Mouse (Mus musculus) heart, postnatal 14 days (tissue): ENCODE results near the gene Fbxo31. TPM values are rescaled to one million over a fixed set of nuclear protein-coding genes. Genes with fewer than 3 reads are reported as not detected.

Source experiments
- DNase-seq, 2 experiments: peaks; one replicate each; pipeline ENCODE4 v3.0.0; 2021 to 2022
- intact Hi-C: fragments of 180-260 bp; cut with DNase I; formaldehyde crosslinking; loops from one replicate; pipeline ENCODE4 v1.15.1; 2025
- total RNA-seq, 2 experiments: library from RNA; stranded (reverse); gene quantifications; 2 replicates each; pipeline ENCODE4 v1.2.3; 2021

Gene Fbxo31
- total RNA-seq, 2 experiments from 2014 or later, result 74.4 to 93.8 TPM

DNA sequence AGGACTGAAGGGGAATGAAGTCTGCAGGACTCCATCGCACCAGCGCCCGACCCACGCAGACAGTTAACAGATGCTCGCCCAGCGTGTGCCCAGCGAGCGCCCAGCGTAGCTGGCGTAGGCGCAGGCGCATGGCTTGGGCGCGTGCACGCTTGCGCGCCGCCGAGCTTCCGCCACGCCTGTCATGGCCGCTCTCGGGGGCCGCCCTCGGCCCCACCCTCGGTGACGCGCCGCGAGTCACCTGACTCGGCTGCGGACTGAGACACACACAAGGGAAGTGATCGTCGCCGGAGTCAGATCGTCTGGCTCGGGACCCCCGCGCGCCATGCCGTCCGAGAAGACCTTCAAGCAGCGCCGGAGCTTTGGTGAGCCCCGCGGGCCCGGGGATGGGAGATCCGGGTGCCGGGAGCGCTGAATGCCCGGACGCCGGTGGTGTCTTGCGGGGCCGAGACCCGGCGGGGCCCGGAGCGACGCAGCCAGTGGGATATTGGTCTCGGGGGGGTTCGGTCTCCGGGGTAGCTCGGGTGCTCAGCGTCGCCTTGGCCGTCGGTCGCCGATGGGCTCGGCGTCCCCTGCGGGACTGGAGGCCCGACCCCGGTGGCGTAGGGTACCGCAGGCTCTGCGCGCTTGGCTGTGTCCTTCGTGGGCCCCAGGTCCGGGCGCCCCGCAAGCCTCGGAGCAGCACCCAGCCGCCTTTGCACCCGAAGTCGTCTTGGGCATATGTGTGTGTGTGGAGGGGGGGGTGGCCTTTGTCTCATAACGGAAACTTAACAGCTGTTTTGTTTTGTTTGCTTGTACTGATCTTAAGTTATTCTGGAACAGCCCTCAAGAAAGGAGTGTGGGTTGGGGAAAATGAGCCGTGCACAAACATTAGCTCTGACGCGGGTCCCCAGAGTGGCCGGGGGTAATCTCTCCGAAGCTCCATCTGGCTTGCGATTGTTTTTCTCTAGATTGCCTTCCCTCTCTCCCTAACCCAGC lies 11.9 kb upstream of the Fbxo31 start, which contains the start of gene Map1lc3b:
Gene Map1lc3b (plus strand): TSS at position 159 of the 975 bp plus-strand sequence.
- intact Hi-C loops, result no loop called here
- peak; percentile 98 to 99 for DNase-seq

GRCm38 (mm10) chr8:121589205-121589726 lies 10.7 kb upstream of the Fbxo31 start:
- intact Hi-C loops, result loop anchor here (2.0 kb wide), 1 partner anchor 40 kb away; no protein-coding TSS in a partner anchor
- DNase-seq, result no peak

GRCm38 (mm10) chr8:121588750-121589149 lies 10.1 kb upstream of the Fbxo31 start:
- intact Hi-C loops, result loop anchor here (2.0 kb wide), 1 partner anchor 40 kb away; no protein-coding TSS in a partner anchor
- DNase-seq, result no peak

DNA sequence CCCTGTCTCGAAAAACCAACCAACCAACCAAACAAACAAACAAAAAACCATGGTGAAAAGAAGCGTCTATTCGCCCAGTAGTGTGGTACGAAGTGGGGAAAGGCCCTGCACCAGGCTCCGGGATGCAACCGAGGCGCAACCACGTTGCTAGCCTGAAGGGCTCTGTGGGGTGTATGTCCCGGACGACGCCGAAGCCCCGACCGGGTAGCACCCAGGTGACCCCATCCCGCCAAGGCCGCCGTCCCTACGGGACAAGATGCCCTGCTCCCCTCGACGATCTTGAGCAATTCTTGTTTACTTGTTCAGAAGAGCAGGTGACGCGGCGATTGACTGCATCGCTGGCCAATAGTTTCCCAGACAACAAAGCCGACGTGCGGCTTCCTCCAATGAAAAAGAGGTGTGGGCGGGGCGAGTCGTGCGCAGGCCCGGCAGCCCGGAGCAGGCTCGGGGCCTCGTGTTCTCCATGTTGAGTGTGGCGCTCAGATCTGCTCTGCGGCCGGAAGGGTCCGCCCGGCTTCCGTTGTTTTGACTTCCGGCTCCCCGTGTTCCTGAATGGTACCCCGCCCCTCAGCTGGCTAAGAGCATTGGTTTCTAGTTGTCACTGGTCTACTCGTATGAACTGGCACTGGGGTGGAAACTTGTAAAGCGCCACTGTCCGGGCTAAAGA lies 6.7 kb upstream of the Fbxo31 start:
- intact Hi-C loops, result no loop called here
- peak; percentile 100 for DNase-seq

DNA sequence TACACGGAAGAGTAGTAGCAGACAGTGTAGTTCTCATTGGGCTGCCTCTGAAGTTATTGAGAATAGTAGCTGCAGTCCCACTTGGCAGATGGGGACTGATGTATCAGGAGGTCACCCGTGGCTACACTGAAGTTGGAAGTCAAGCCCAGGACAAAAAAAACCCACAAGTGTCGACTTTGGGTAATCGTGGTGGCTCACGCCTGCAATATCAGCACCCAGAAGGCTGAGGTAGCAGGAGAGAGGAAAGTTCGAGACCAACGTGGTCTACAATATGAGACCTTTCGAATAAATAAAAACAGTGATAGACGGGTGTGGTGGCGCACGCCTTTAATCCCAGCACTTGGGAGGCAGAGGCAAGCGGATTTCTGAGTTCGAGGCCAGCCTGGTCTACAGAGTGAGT lies 6.1 kb upstream of the Fbxo31 start:
- intact Hi-C loops, result no loop called here
- no peak for DNase-seq

DNA sequence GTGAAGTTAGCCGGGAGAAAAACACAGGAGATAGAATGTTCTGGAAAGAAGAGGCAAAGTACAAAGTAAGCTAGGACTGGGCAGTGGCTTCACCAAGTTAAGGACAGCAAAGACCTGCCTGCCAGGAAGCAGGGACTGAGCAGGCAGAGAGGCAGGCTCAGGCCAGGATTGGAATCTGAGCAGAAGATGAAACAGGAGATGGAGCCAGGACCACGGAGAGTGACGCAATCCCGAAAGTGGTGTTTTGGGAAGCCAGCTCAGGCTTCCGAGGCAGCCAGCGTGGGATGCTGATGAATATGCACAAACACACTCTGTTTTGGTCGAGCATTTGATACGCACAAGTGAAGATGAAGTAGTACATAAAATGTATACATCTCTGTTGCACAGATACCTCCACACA lies 5.0 kb upstream of the Fbxo31 start:
- no peak for DNase-seq
- intact Hi-C loops, result no loop called here

DNA sequence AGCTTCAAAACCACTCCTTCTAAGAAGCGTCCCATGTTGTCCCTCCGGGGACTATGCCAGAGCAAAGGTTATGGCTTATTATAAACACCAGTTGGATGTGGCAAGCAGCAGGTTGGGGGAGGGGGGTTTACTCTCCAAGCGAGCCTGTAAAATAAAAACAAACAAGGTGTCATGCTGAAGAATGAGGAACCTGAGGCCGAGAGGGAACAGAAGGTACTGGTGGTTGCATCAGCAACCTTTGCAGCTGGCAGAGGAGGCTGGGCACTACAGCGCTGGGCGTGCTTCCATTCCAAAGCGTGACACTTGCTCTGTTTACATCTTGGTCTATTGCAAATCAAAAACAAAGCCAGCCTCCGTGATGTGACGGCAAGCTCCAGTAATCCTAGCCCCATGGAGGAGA lies 1.9 kb upstream of the Fbxo31 start:
- intact Hi-C loops, result no loop called here
- DNase-seq, result no peak

DNA sequence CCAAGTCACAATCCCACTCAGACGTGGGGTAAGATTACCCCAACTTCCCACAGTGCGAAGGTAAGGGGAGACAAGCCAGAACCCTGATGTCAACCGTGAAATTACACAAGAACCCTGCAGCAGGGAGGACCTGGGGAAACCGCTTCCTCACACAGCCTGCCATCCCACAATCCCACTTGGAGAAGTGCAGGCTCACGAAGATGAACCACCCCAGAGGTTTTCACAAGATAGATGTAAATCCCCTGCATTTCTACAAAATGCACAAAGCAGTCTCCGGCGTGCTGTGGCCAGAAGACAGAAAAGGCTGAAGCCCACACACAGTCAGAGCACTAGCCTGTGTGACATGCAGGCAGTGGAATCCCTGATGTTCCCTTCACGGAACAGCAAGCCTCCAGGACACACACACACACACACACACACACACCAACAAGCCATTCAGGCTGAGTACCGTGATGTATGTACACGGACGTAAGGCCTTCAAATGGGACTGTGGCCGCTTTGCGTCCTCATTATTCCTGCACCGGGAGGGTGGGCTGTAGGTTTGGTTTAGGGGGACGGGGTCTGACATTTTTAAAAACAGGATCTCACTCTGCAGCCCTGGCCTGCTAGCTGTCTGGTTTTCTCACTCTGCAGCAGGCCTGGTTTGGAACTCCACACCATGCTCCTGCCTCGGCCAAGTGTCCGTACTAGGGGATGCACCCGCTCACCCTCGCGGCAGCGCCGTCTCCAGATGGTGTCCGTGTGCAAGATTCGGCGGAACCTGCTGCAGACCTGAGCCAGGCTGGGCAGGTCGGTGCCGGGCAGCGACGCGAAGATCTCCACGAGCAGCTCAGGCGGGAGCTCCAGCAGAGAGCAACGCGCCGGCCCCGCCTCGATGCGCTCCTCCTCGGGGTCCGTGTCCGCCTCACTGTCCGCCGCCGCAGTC lies 593 bp downstream of the Fbxo31 start:
- intact Hi-C loops, result loop anchor here (5.0 kb wide), 1 partner anchor 911 kb away; the partner anchor contains the start of genes Cox4i1, Emc8 and Gm27021
- DNase-seq, result no peak

DNA sequence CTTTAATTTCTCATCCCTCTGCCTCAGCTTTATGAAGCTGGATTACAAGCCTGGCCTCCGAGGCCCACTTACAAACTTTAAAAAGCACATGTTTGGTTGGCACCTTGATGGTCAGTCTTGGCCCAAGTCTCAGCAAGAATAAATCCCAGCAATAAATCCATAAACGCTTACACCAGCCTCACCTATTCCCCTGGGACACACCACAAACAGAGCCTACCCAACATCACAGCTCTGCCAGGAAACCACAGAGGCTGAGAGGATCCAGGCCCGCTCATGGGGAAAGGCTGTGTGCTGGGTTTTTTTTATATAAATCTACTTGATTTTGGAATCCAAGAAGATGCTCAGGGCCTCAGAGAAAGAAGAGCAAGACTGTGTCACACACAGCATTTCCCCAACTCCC lies 2.9 kb downstream of the Fbxo31 start:
- DNase-seq, result no peak
- intact Hi-C loops, result loop anchor here (5.0 kb wide), 1 partner anchor 908 kb away; the partner anchor contains the start of genes Cox4i1, Emc8 and Gm27021

DNA sequence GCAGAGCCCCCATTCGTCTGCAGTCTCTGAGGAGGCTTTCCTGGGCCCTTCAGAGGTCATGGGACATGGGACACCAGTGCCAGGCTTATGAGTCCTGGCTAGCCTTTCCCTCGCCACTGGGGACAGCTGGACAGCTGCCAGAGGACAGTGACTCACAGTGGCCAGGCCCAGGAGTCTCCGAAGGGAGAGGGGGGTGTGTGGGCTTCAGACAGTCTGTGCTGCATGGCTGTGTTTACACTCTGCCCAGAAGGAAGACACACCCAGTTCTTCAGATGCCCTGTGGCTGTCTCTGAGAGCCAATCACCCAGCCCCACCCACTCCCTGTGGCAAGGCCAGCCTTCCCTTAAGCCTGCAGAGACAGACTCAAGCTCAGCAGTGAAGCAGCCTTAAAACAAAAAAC lies 5.3 kb downstream of the Fbxo31 start:
- DNase-seq, result peak; percentile 74 to 84
- intact Hi-C loops, result no loop called here

GRCm38 (mm10) chr8:121572121-121572520 lies 6.5 kb downstream of the Fbxo31 start:
- intact Hi-C loops, result no loop called here

GRCm38 (mm10) chr8:121570801-121571200 lies 7.8 kb downstream of the Fbxo31 start:
- intact Hi-C loops, result no loop called here
- DNase-seq, result no peak

More at GRCm38 (mm10) chr8:121572121-121572520, 6.5 kb downstream of the Fbxo31 start:
- no peak for DNase-seq

DNA sequence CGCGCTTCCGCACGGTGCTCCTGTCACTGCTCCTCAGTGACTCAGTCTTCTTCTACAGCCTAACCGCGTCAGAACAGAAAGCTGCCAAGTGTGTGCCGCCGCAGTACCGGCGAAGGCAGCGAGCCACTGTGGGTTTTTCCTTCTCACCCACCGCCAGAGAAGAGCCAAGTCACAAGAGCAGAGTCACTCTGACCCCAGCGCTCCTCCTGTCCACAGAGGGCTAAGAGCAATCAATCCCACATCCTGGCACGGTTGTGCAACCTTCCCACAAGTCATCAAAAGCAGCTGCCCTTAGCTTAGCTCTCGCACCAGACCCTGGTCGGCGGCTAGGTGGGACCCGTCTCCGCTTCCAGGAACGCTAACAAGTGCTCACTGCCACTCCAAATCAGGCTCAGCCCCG lies 8.3 kb downstream of the Fbxo31 start:
- DNase-seq, result no peak
- intact Hi-C loops, result no loop called here

DNA sequence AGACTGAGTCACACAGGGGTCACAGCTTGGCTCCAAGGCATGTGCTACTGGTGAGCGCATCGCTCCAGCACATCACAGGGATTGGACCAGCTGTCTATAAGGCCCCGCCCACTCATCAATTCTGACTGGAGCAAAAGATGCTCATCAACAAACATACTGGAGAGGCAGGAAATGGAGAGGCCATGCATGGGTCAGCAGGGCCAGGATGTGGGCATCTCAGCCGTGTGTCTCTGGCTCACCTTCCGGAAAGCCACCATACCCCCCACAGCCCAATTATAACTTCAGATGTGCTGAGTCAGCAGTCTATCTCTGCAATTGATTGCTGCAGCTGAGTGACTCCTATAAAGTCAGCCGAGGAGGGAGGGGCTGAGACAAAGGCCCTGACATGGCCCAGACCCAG lies 10.3 kb downstream of the Fbxo31 start:
- intact Hi-C loops, result no loop called here
- DNase-seq, result no peak

DNA sequence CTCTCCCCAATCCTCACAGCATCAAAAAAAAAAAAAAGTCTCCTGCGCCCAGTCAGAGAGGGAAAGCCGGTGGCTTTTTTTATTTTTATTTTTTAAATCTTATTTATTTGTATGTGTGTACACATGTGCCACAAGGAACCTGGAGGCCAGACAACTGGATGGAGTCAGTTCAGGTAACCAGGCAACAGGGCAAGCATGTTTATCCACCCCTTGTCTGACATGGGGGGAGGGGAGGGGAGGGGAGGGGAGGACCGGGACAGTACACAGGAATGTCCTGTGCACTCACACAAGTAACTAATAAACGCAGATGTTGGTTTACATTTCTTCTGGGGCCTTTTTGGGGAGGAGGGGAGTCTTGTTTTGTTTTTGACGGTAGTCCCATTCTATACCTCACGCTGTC lies 14.9 kb downstream of the Fbxo31 start:
- DNase-seq, result no peak
- intact Hi-C loops, result no loop called here

DNA sequence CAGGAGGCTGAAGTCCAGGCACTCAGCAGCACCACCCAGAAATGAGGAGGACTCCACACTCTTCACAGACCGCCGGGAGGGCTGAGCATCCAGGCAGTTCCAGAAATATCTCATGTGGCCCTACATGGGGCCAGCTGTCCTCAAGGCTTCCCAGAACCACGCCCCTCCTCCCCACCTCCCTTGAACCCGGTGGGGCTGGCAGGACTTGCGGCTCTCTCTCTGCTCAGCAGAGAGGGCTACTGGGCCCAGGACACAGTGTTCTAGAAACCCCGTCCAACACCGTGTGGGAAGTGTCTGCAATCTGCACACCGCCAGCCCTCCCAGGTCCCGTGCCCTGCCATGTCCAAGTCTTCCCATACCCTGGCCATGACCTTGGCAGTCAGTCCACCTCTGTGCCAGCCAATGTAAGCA lies 15.7 kb downstream of the Fbxo31 start:
- DNase-seq, result peak; percentile 82 to 85
- intact Hi-C loops, result no loop called here

DNA sequence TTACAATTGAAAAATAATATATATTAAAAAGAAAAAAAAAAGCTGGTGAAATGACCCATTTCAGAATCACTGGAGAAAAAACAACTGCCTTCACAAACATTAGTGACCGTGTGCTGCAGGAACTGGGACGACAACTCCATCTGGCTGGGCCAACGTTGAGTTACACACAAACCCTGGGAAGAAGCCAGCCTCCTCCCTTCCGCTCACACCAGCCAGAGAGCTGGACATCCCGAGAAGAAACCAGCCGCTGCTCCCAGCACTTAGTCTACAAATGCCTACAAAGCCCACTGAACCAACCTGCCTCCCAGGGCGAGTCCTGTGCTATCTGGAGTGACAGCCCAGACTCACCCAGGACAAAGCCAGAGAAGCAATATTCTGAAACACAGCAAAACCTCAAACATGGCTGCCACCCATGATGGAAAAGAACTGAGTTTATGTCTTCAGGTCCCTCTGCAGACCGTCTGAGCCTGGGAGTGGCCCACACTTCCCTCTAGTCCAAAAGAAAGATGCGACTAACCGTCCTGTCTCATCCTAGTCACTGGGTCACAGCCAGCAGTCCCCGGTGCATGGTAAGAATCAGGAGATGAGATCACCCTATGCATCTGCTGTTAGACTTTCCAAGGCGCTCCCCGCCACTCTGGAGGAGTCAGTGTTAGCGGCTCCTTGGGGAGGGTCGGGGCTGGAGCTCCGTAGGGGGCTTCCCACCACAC lies 16.8 kb downstream of the Fbxo31 start:
- DNase-seq, result peak; percentile 73 to 77
- intact Hi-C loops, result no loop called here

- DNase-seq, result no peak
- intact Hi-C loops, result no loop called here
Measured at GRCm38 (mm10) chr8:121560432-121561100, 18.0 kb downstream of the Fbxo31 start.

GRCm38 (mm10) chr8:121559801-121560200 lies 18.8 kb downstream of the Fbxo31 start:
- no peak for DNase-seq
- intact Hi-C loops, result no loop called here
